Mouse (Mus musculus): Measurements from ENCODE around the gene Nubp2. TPM values are rescaled to one million over a fixed set of nuclear protein-coding genes. Genes with fewer than 3 reads are reported as not detected.

Gene Nubp2
- polyA plus RNA-seq (2015; fragmentation: Nextera tagmentation; extraction: Ambion mirVana) = 53.2 and 55.5 TPM in 2 replicates

DNA sequence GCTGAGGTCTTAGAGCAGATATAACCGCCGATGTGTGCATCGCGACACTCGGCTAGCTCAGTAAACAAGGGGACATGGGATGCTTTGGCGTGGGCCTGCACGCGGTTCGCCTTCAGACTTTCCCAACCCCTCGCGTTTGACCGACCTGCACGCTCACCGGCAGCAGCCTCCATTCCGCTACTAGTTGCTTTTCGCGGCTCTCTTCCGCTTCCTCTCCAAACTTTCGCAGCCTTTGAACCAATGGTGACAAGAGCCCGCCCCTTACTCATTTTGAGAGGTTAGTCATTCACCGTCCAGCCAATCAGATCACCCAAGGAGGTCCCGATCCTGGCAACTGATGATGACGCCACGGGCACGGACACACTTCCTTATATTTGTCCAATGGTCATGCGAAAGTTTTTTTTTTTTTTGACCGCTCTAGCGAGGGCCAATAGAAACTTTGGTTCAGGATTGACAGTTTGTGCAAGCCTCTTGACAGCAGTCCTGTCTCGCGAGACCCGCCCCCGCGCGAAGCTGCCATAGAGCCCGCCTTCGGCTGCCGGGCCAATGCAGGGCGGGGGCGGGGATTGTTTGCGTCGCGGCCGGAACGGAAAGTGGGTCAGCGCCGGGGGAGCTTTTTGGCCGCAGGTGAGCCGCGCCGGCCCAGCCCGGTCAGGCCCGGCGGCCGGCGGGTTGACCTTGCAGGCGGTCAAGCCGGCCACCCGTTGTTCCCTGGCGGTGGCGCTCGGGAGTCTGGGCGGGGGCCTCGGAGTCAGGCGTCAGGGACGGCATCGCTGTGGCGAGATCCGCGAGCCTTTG, at the start of gene Nubp2, which contains the start of gene Spsb3:
Nubp2 (minus strand) TSS at position 216 of the 798 bp plus-strand sequence.
Spsb3 (plus strand) TSS at position 510 of the 798 bp plus-strand sequence.
- Histone ChIP-seq H3K4me2 (ENCODE audit: low read depth, low read length) (peak within 1 kb of the TSS; percentile 90), H3K27ac (ENCODE audit: low read length) (peak within 1 kb of the TSS; percentile 92), H3K9me3 (replicated peaks; ENCODE audit: control insufficient read depth, low read length) (no peaks in the 10 kb centered on the region), H3K9ac (ENCODE audit: low read depth, low read length) (peak within 1 kb of the TSS; percentile 98), H3K4me1 (ENCODE audit: control insufficient read depth, low read depth, low read length) (peaks cover 28% of the 10 kb centered on the region), H3K27me3 (ENCODE audit: control insufficient read depth, insufficient read depth, low read depth, low read length) (no peaks in the 10 kb centered on the region), H3K36me3 (ENCODE audit: control insufficient read depth, insufficient read depth) (peaks cover 48% of the 10 kb centered on the region), H3K4me3 (ENCODE audit: low read depth, low read length) (peak within 1 kb of the TSS; percentile 94)
- peak; percentile 93 for ATAC-seq (ENCODE audit: low read depth)
- under 1% methylated on average over 69 of the region's 69 CpGs for WGBS (ENCODE audit: insufficient replicate concordance)

DNA sequence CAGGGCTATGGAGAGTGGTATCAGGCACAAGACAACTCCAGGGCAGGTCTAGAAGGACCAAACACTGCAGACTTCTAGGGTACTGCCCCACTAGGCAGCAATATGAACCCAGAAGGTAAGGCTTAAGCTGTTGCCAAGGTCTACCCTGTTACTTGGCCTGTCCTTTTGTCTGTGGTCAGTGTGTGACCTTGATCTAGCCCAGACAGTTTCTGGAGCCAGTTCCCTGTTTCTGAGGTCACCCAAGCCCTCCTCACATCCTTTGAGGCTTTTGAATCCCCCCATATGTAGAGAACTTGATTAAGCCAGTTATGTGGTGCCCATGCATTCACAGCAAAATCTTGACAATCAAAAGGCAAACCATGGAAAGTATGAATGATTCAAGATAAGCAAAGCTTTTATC, 49.5 kb upstream of the Nubp2 start:
- Histone ChIP-seq H3K9ac (ENCODE audit: low read depth, low read length) (peak overlapping the region; percentile 90), H3K4me2 (ENCODE audit: low read depth, low read length) (peak overlapping the region; percentile 95), H3K36me3 (ENCODE audit: control insufficient read depth, insufficient read depth) (peaks cover 2% of the 10 kb centered on the region; the same call in 1 of the 2 replicates), H3K9me3 (replicated peaks; ENCODE audit: control insufficient read depth, low read length) (no peaks in the 10 kb centered on the region), H3K27ac (ENCODE audit: low read length) (peak overlapping the region; percentile 56), H3K4me3 (ENCODE audit: low read depth, low read length) (peak overlapping the region; percentile 78), H3K4me1 (ENCODE audit: control insufficient read depth, low read depth, low read length) (peaks cover 30% of the 10 kb centered on the region), H3K27me3 (ENCODE audit: control insufficient read depth, insufficient read depth, low read depth, low read length) (no peaks in the 10 kb centered on the region)
- no peak for ATAC-seq (ENCODE audit: low read depth)

DNA sequence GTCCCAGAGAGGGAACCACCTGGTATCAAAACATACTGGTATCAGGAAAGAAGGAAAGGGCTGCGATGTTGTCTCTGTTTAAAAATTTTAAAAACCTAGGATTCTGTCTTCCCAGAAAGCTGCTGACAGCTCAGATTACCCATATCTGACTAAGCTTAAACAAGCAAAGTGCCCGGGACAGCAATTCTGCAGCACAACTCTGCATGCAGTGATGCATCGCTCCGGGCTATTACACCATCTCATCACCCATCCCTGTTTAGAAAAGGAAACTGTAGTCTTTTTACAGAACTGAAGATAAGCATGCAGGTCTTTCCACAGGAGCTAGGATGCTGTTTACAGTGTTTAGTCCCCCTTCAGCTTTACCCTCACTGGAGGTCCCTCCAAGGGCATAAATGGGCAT, 48.8 kb upstream of the Nubp2 start:
- H3K27me3 ChIP-seq (ENCODE audit: control insufficient read depth, insufficient read depth, low read depth, low read length) = no peaks in the 10 kb centered on the region
- peak overlapping the region; percentile 90 for H3K9ac ChIP-seq (ENCODE audit: low read depth, low read length)
- H3K4me3 ChIP-seq (ENCODE audit: low read depth, low read length) = peak overlapping the region; percentile 78
- peak overlapping the region; percentile 95 for H3K4me2 ChIP-seq (ENCODE audit: low read depth, low read length)
- H3K36me3 ChIP-seq (ENCODE audit: control insufficient read depth, insufficient read depth) = peaks cover 2% of the 10 kb centered on the region; the same call in 1 of the 2 replicates
- WGBS (ENCODE audit: insufficient replicate concordance) = 65% methylated on average over 4 of the region's 4 CpGs
- peak overlapping the region; percentile 21 for H3K27ac ChIP-seq (ENCODE audit: low read length)
- H3K4me1 ChIP-seq (ENCODE audit: control insufficient read depth, low read depth, low read length) = peaks cover 30% of the 10 kb centered on the region
- no peak for ATAC-seq (ENCODE audit: low read depth)
- H3K9me3 ChIP-seq (replicated peaks; ENCODE audit: control insufficient read depth, low read length) = no peaks in the 10 kb centered on the region

DNA sequence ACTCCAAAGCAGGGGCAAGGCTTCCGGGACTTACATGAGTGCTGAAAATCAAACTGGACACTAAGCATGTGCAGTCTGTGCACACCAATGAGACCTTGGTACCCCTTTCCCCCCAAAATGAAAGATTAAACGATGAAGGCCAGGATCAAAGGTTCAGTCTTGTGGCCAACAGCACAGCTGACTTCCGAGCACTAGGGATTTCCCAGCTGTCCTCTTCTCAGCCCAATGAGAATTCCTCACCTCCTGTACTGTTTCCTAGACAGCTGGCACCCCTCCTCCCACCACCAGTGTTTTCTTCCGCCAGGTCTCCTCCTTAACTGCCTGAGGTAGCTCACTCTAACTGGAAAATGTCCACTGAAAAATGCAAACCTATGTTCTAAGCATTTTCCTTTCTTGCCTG, 47.0 kb upstream of the Nubp2 start:
- Histone ChIP-seq H3K4me3 (ENCODE audit: low read depth, low read length) (no peak overlapping the region), H3K27me3 (ENCODE audit: control insufficient read depth, insufficient read depth, low read depth, low read length) (no peaks in the 10 kb centered on the region), H3K4me2 (ENCODE audit: low read depth, low read length) (no peak overlapping the region), H3K9ac (ENCODE audit: low read depth, low read length) (no peak overlapping the region), H3K36me3 (ENCODE audit: control insufficient read depth, insufficient read depth) (peaks cover 2% of the 10 kb centered on the region; the same call in 1 of the 2 replicates), H3K9me3 (replicated peaks; ENCODE audit: control insufficient read depth, low read length) (no peaks in the 10 kb centered on the region), H3K27ac (ENCODE audit: low read length) (no peak overlapping the region), H3K4me1 (ENCODE audit: control insufficient read depth, low read depth, low read length) (peaks cover 30% of the 10 kb centered on the region)
- no peak for ATAC-seq (ENCODE audit: low read depth)
- 70% methylated on average over 4 of the region's 4 CpGs for WGBS (ENCODE audit: insufficient replicate concordance)

DNA sequence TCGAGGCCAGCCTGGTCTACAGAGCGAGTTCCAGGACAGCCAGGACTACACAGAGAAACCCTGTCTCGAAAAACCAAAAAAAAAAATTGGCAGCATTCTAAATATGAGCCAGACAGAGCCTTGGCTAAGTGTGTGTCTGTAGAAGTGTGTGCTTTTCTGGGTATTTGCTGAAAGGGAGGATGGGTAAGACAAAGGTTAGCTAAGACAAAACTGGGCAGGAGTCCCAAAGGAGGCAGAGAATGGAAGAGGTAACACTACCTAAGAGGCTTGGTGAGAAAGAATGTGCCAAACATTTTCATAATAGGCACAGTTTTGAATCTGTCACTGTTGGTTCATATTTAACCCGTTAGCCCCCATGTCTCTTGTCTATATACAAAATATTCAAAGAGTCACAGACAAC, 46.3 kb upstream of the Nubp2 start:
- H3K9ac ChIP-seq (ENCODE audit: low read depth, low read length) = no peak overlapping the region
- peaks cover 7% of the 10 kb centered on the region for H3K36me3 ChIP-seq (ENCODE audit: control insufficient read depth, insufficient read depth)
- H3K4me2 ChIP-seq (ENCODE audit: low read depth, low read length) = no peak overlapping the region
- ATAC-seq (ENCODE audit: low read depth) = no peak
- H3K27me3 ChIP-seq (ENCODE audit: control insufficient read depth, insufficient read depth, low read depth, low read length) = no peaks in the 10 kb centered on the region
- H3K4me1 ChIP-seq (ENCODE audit: control insufficient read depth, low read depth, low read length) = peaks cover 30% of the 10 kb centered on the region
- H3K4me3 ChIP-seq (ENCODE audit: low read depth, low read length) = no peak overlapping the region
- WGBS (ENCODE audit: insufficient replicate concordance) = 84% methylated on average over 4 of the region's 4 CpGs
- no peak overlapping the region for H3K27ac ChIP-seq (ENCODE audit: low read length)
- H3K9me3 ChIP-seq (replicated peaks; ENCODE audit: control insufficient read depth, low read length) = no peaks in the 10 kb centered on the region

DNA sequence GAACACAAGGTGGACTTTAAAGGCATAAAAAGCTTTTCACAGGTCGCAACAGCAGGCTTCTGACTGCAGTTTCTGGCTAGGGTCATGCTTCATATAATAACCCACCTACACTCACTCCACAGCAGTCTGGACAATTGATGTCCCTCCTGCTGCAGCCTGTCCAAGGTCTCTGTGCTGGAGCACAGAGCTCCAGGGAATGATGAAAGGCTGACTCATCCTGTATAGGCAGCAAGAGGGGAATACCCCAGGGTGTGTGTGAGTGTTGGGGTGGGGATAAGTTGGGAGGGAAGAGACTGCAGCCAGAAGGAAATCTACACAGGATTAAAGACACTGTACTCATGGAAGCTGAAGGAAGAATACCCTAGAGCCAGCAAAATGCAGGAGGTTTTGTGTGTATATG, 43.4 kb upstream of the Nubp2 start:
- Histone ChIP-seq H3K4me3 (ENCODE audit: low read depth, low read length) (no peak overlapping the region), H3K9ac (ENCODE audit: low read depth, low read length) (no peak overlapping the region), H3K36me3 (ENCODE audit: control insufficient read depth, insufficient read depth) (peaks cover 23% of the 10 kb centered on the region), H3K27me3 (ENCODE audit: control insufficient read depth, insufficient read depth, low read depth, low read length) (no peaks in the 10 kb centered on the region), H3K4me2 (ENCODE audit: low read depth, low read length) (no peak overlapping the region), H3K27ac (ENCODE audit: low read length) (no peak overlapping the region), H3K9me3 (replicated peaks; ENCODE audit: control insufficient read depth, low read length) (no peaks in the 10 kb centered on the region), H3K4me1 (ENCODE audit: control insufficient read depth, low read depth, low read length) (peaks cover 14% of the 10 kb centered on the region)
- WGBS (ENCODE audit: insufficient replicate concordance) = 88% methylated on average over 1 of the region's 1 CpGs
- no peak for ATAC-seq (ENCODE audit: low read depth)

GRCm38 (mm10) chr17:24923246-24923645, 37.1 kb upstream of the Nubp2 start:
- peaks cover 41% of the 10 kb centered on the region for H3K36me3 ChIP-seq (ENCODE audit: control insufficient read depth, insufficient read depth)
- no peaks in the 10 kb centered on the region for H3K4me1 ChIP-seq (ENCODE audit: control insufficient read depth, low read depth, low read length)
- H3K9me3 ChIP-seq (replicated peaks; ENCODE audit: control insufficient read depth, low read length) = no peaks in the 10 kb centered on the region
- no peak overlapping the region for H3K9ac ChIP-seq (ENCODE audit: low read depth, low read length)
- H3K27me3 ChIP-seq (ENCODE audit: control insufficient read depth, insufficient read depth, low read depth, low read length) = no peaks in the 10 kb centered on the region
- no peak overlapping the region for H3K4me2 ChIP-seq (ENCODE audit: low read depth, low read length)
- no peak for ATAC-seq (ENCODE audit: low read depth)
- 79% methylated on average over 1 of the region's 1 CpGs for WGBS (ENCODE audit: insufficient replicate concordance)
- H3K27ac ChIP-seq (ENCODE audit: low read length) = no peak overlapping the region
- no peak overlapping the region for H3K4me3 ChIP-seq (ENCODE audit: low read depth, low read length)

GRCm38 (mm10) chr17:24913984-24914383, 27.8 kb upstream of the Nubp2 start:
- Histone ChIP-seq H3K36me3 (ENCODE audit: control insufficient read depth, insufficient read depth) (peaks cover 71% of the 10 kb centered on the region), H3K9ac (ENCODE audit: low read depth, low read length) (no peak overlapping the region), H3K4me2 (ENCODE audit: low read depth, low read length) (no peak overlapping the region), H3K27me3 (ENCODE audit: control insufficient read depth, insufficient read depth, low read depth, low read length) (no peaks in the 10 kb centered on the region), H3K9me3 (replicated peaks; ENCODE audit: control insufficient read depth, low read length) (no peaks in the 10 kb centered on the region), H3K27ac (ENCODE audit: low read length) (no peak overlapping the region), H3K4me1 (ENCODE audit: control insufficient read depth, low read depth, low read length) (no peaks in the 10 kb centered on the region), H3K4me3 (ENCODE audit: low read depth, low read length) (no peak overlapping the region)
- ATAC-seq (ENCODE audit: low read depth) = no peak

DNA sequence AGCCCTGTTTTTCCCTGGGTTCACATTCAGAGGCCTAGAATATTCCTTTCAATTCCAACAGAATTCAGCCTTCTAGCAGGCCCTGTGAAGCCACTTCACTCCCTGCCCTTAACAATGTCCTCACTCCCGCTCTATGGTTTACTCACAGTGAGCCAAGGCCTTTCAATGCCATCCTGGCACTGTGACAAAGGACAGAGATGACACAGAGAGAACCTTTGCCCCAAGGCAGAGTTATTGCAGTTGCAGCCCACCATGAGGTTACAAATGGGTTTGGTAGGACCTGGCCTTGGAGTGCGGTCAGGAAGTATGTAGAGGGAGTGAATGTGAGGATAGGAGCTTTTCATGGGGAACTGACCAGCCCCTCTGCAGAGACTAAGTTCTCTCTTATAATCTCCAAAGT, 21.4 kb upstream of the Nubp2 start:
- 92% methylated on average over 2 of the region's 2 CpGs for WGBS (ENCODE audit: insufficient replicate concordance)
- Histone ChIP-seq H3K36me3 (ENCODE audit: control insufficient read depth, insufficient read depth) (peaks cover 66% of the 10 kb centered on the region), H3K4me2 (ENCODE audit: low read depth, low read length) (no peak overlapping the region), H3K9me3 (replicated peaks; ENCODE audit: control insufficient read depth, low read length) (no peaks in the 10 kb centered on the region), H3K27me3 (ENCODE audit: control insufficient read depth, insufficient read depth, low read depth, low read length) (no peaks in the 10 kb centered on the region), H3K9ac (ENCODE audit: low read depth, low read length) (no peak overlapping the region), H3K27ac (ENCODE audit: low read length) (no peak overlapping the region), H3K4me3 (ENCODE audit: low read depth, low read length) (no peak overlapping the region), H3K4me1 (ENCODE audit: control insufficient read depth, low read depth, low read length) (peaks cover 15% of the 10 kb centered on the region)
- ATAC-seq (ENCODE audit: low read depth) = no peak
